Mouse (Mus musculus): Measurements from ENCODE around the gene Por.
A peak's percentile ranks its signal among the peaks of the same experiment; 100 is the strongest.

Gene Por

GRCm38 (mm10) chr5:135761881-135762280 is 92.0 kb downstream of the Por start:
- DNase-seq (ENCODE audit: inconsistent age in 2 of 2, low spot score in 1 of 2) = peak in 1 of 2 experiments; percentile 50

DNA sequence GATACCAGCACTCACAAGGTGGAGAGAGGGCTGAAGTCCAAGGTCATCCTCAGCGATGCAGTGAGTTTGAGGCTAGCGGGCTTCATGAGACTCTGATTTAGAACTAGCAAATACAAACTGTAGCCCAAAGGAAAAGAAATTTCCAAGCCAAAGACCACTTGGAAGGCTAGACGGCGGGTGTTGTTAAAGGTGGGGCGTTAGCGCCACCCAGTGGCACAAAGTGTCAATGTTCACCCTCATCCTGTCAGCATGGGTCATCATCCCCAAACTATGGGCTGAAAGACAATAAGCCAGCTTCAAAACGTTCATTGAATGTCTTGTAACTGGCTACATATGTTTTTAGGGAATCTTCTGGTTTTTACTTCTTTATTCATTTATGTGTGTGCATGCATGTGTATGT is 93.7 kb downstream of the Por start:
- peak; percentile 67 to 92 for DNase-seq (ENCODE audit: inconsistent age in 2 of 2, low spot score in 1 of 2)

- no peak for DNase-seq (ENCODE audit: inconsistent age in 2 of 2, low spot score in 1 of 2)
Measured at GRCm38 (mm10) chr5:135764971-135765370, 95.1 kb downstream of the Por start.

- DNase-seq (ENCODE audit: inconsistent age in 2 of 2, low spot score in 1 of 2) = no peak
Measured at GRCm38 (mm10) chr5:135772519-135772918, 102.7 kb downstream of the Por start.

DNA sequence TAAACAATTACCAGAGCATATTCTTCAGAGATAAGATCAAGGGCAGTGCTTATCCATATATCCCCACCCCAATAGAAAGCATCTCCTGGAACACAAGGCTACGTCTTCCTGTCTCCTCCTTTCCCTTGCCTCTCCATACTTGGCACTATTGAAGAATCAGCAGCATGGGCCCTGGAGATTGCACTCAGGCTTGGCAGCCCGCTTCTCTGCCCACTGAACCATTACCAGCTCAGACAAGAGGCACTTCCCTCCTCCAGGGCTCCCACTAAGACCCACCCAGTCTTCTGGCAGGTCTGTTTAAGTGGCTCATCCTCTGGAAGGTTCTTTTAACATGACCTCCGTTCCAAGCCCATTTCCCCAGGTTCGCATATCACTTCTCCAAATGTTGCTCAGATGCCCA is 106.7 kb downstream of the Por start:
- DNase-seq (ENCODE audit: inconsistent age in 2 of 2, low spot score in 1 of 2) = no peak

DNA sequence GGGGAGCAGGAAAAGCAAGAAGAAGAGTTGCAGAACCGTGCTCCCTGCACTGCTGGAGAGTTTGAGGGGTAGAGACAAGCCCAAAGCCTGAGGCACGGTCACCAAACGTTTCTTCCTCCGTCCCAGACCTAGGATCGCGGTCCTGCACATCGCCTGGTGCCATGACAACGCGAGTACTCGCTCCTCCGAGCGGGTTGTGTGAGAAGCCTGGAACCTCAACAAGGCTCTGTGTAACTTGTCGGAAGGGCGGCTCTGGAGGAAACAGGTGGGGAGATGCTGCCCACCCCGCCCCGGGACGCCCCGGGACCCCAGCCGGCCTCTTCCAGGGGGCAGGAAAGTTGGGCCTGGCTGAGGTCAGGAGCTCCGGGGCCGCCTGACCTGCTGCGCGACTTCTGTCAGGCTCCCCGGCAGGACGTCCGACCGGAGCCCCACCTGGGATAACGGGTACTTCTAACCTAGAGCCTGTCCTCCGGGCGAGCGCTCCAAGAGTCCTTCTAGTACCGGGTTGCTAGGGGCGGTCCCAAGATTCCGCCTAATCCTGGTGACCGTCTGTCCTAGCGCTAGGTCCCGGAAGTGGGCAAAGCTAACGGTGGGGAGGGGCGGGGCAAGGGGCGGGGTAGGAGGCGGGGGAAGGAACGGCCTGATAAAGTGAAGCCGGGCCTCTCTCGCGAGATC is 108.1 kb downstream of the Por start, which contains the start of gene Styxl1:
Styxl1 (minus strand) TSS at position 590 of the 675 bp plus-strand sequence.
- DNase-seq (ENCODE audit: inconsistent age in 2 of 2, low spot score in 1 of 2) = no peak

DNA sequence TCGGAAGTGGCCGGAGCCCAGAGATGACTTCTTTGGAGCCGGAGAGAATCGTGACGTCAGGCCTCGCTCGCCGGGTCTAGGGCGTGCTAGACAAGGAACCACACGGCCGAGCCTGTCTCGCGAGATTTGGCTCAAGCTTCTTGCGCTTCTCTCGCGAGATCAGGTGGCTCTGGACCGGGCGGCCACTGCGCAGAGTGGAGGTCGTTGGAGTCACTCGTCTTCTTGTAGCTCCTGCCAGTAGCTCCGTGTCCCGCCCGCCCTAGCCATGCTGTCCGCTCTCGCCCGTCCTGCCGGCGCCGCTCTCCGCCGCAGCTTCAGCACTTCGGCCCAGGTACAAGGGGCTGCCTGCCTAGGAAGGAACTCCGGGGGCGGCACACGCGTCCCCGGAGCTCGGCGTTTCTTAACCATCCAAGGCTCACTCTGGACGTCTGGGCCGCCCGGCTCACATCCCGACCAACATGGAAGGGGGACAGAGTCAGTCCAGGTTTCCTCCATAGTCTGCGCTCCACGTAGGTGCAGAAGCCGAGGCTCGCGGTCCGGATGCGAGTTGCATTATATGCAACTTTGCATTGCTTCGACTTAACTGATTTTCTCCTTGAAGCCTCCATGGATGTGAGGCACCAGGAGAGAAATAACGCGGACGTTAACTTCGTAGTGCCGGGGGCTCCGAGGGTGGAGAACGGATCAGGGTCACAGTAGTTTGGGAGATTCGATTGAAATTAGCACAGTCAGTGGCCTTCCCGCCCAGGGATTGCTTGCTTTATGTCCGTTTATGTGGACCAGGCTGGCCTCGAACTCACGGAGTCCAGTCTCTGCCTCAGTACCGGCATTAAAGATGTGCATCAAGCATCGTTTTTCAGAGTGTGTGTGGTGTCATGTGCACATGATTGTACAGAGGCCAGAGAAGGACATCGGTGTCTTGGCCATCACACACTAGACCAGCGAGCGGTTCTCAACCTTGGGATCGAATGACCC is 108.9 kb downstream of the Por start, which contains the start of gene Mdh2:
Mdh2 (plus strand) TSS at position 10 of the 975 bp plus-strand sequence.
- DNase-seq (ENCODE audit: inconsistent age in 2 of 2, low spot score in 1 of 2) = peak; percentile 99

DNA sequence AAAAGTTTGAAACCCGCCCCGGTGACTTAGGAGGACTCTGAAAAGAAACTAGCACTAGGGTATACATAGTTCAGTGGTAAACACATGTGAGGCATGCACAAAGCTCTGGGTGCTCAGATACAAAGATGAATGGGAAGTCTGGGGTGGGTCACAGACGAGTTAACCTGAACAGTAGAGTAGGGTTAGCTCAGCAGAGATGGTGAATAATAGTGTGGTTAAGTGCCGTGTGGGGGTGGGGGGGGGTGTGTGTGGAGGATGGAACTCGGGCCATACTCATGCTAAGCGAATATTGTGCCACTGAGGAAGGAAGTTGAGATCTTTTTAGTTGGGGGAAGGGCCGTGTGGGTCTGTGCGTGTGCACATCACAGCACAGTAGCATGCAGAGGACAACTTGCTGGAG is 110.5 kb downstream of the Por start:
- DNase-seq (ENCODE audit: inconsistent age in 2 of 2, low spot score in 1 of 2) = no peak

DNA sequence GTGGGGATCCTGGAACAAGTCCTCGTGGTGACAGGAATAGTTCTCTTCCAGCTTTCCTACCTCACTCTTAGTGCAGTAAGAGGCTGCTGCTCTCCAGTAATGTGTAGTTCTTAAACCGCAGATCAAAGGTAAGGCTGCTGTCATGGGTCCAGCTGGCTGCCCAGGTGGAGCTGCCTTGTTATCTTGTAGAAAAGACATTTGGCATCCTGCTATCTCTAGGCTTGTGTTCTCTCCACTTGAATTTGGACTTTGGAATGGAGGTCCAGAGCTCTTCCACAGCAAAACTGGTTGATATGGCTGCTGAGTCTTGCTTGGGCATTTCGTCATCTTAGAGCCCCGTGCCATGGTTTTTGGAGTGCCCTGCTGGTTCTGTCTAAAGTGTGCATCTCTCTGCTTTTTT is 113.1 kb downstream of the Por start:
- no peak for DNase-seq (ENCODE audit: inconsistent age in 2 of 2, low spot score in 1 of 2)
